15 mouse cellular contexts compared by ENCODE assay signal in the genomic region with DNA sequence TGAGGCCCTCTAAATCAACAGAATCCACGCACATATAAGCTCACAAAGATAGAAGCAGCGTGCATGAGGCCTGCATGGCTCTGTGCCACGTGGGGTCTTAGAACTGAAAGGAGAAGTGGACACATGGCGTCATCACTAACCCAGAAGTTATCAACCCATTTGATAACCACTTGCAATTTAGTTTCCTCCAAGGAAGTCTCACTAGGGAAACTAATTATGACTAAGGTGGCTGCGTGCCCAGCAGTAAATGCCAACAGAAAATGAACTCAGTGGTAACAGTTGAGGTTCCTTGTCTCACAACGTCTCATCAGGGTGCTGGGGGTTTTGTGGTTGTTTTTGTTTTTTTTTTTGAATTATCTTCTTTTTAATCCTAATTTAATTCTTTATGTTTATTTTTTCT.
DNase-seq lines count a peak whose midpoint lies in the region; ATAC-seq and TF ChIP-seq lines count a peak whose summit lies in the region.
"Had no signal": no experiment of that assay in that cellular context is flagged by ENCODE, and none has a peak within 500 bp of the region (broad histone marks: within the 10 kb centered on the region; RNA-seq: fewer than 3 reads in every experiment).

No protein-coding gene starts in this region.

- 25% methylated on average over 6 of the region's 6 CpGs for WGBS in liver, embryonic 16.5 days (ENCODE audit: insufficient replicate concordance)
- WGBS in liver, postnatal 0 days (ENCODE audit: insufficient replicate concordance) = 40% methylated on average over 6 of the region's 6 CpGs
- WGBS in midbrain, embryonic 11.5 days = 90% methylated on average over 6 of the region's 6 CpGs

- peak; percentile 30 to 42 for DNase-seq in cerebellum, postnatal 10 days
- DNase-seq in cerebellum, postnatal 4 days (ENCODE audit: low spot score in 2 of 2) = no peak
- no peak for DNase-seq in liver, postnatal 0 days
- DNase-seq in testis, postnatal 14 days (ENCODE audit: low spot score) = peak; percentile 22
- DNase-seq in Muller cell, postnatal 12 days (ENCODE audit: inconsistent ontology term) = no peak
- DNase-seq in midbrain, embryonic 11.5 days (ENCODE audit: low spot score, missing footprints) = no peak
- DNase-seq: cerebellum, postnatal 36 days; kidney, adult 9 months had no signal

- H3K4me3 ChIP-seq in liver, embryonic 16.5 days (ENCODE audit: low read depth, low read length) = no peak overlapping the region
- H3K4me3 ChIP-seq in liver, postnatal 0 days (ENCODE audit: low read depth, low read length) = no peak overlapping the region
- H3K4me3 ChIP-seq in midbrain, embryonic 11.5 days (ENCODE audit: low read depth, low read length) = no peak overlapping the region
- H3K4me3 ChIP-seq: embryonic facial prominence, embryonic 13.5 days; liver, embryonic 15.5 days; neural tube, embryonic 13.5 days had no signal

- H3K9ac ChIP-seq in liver, embryonic 16.5 days (ENCODE audit: low read depth, low read length) = no peak overlapping the region
- H3K9ac ChIP-seq in liver, postnatal 0 days (replicated peaks) = no peak overlapping the region
- H3K9ac ChIP-seq in midbrain, embryonic 11.5 days (ENCODE audit: low read length) = no peak overlapping the region
- H3K9ac ChIP-seq: embryonic facial prominence, embryonic 13.5 days; liver, embryonic 15.5 days; neural tube, embryonic 13.5 days had no signal

- TF ChIP-seq EP300 in liver, postnatal 0 days (IDR thresholded peaks at IDR 0.05; ENCODE audit: low read depth) = no peak

- ATAC-seq in liver, embryonic 16.5 days (ENCODE audit: low read depth) = 0 out of 2 replicates have a peak, but pooled peaks have one; percentile 19
- ATAC-seq in liver, postnatal 0 days = no peak; the same call in 1 of the 2 replicates
- ATAC-seq in hematopoietic stem cell, adult 5-6 weeks (replicated peaks in 1 of 2; ENCODE audit: insufficient read depth in 1 of 2, low FRiP score in 2 of 2, low TSS enrichment in 1 of 2, low read depth in 1 of 2, poor library complexity in 2 of 2, severe bottlenecking in 2 of 2) = peak; percentile 92 to 96
- ATAC-seq in midbrain, embryonic 11.5 days (ENCODE audit: low FRiP score) = no peak
- ATAC-seq: activated CD4-positive, CD25-positive, alpha-beta regulatory T cell, adult 4 months; CD4-positive, CD25-positive, alpha-beta regulatory T cell, adult 4 months had no signal

- H3K36me3 ChIP-seq in liver, embryonic 16.5 days (ENCODE audit: control insufficient read depth, insufficient read depth) = no peaks in the 10 kb centered on the region
- no peaks in the 10 kb centered on the region for H3K36me3 ChIP-seq in liver, postnatal 0 days (replicated peaks; ENCODE audit: insufficient read depth, low read length)
- H3K36me3 ChIP-seq in midbrain, embryonic 11.5 days (ENCODE audit: control insufficient read depth, insufficient read depth, low read length) = no peaks in the 10 kb centered on the region
- H3K36me3 ChIP-seq: embryonic facial prominence, embryonic 13.5 days; liver, embryonic 15.5 days; neural tube, embryonic 13.5 days had no signal

- TF ChIP-seq CTCF in liver, postnatal 0 days (IDR thresholded peaks at IDR 0.05; ENCODE audit: low read depth) = no peak

- H3K4me1 ChIP-seq in liver, embryonic 16.5 days (ENCODE audit: control insufficient read depth, low read depth, low read length) = no peaks in the 10 kb centered on the region
- peaks cover 2% of the 10 kb centered on the region; the same call in 1 of the 2 replicates for H3K4me1 ChIP-seq in liver, postnatal 0 days (ENCODE audit: insufficient read depth)
- no peaks in the 10 kb centered on the region for H3K4me1 ChIP-seq in midbrain, embryonic 11.5 days (ENCODE audit: control insufficient read depth, insufficient read depth, low read length)
- H3K4me1 ChIP-seq: liver, embryonic 15.5 days had no signal

- H3K4me2 ChIP-seq in liver, embryonic 16.5 days (ENCODE audit: low read depth, low read length) = no peak overlapping the region
- no peak overlapping the region for H3K4me2 ChIP-seq in liver, postnatal 0 days (ENCODE audit: low read depth, low read length)
- no peak overlapping the region for H3K4me2 ChIP-seq in midbrain, embryonic 11.5 days
- H3K4me2 ChIP-seq: embryonic facial prominence, embryonic 13.5 days; liver, embryonic 15.5 days; neural tube, embryonic 13.5 days had no signal

- H3K27ac ChIP-seq in liver, embryonic 16.5 days (ENCODE audit: low read length) = no peak overlapping the region
- no peak overlapping the region for H3K27ac ChIP-seq in liver, postnatal 0 days (ENCODE audit: low read depth)
- no peak overlapping the region for H3K27ac ChIP-seq in midbrain, embryonic 11.5 days (ENCODE audit: low read depth, low read length)
- H3K27ac ChIP-seq: embryonic facial prominence, embryonic 13.5 days; liver, embryonic 15.5 days; neural tube, embryonic 13.5 days had no signal

- H3K9me3 ChIP-seq in liver, embryonic 16.5 days (replicated peaks; ENCODE audit: control insufficient read depth, low read length) = no peaks in the 10 kb centered on the region
- H3K9me3 ChIP-seq in liver, postnatal 0 days (ENCODE audit: low read length) = no peaks in the 10 kb centered on the region
- no peaks in the 10 kb centered on the region for H3K9me3 ChIP-seq in midbrain, embryonic 11.5 days (ENCODE audit: control insufficient read depth, low read length)
- H3K9me3 ChIP-seq: embryonic facial prominence, embryonic 13.5 days; liver, embryonic 15.5 days; neural tube, embryonic 13.5 days had no signal

- H3K27me3 ChIP-seq in liver, embryonic 16.5 days (ENCODE audit: control insufficient read depth, insufficient read depth, low read depth, low read length) = no peaks in the 10 kb centered on the region
- H3K27me3 ChIP-seq in liver, postnatal 0 days (ENCODE audit: insufficient read depth, low read length) = no peaks in the 10 kb centered on the region
- no peaks in the 10 kb centered on the region for H3K27me3 ChIP-seq in midbrain, embryonic 11.5 days (ENCODE audit: control insufficient read depth, insufficient read depth, low read length)
- H3K27me3 ChIP-seq: embryonic facial prominence, embryonic 13.5 days; liver, embryonic 15.5 days; neural tube, embryonic 13.5 days had no signal

Comparison
In these comparisons a context has a peak if more than half of its experiments do, and no peak if none do; other contexts are left out.
1. DNase-seq: peak in cerebellum, postnatal 10 days (2 of 2) and testis, postnatal 14 days (single experiment); none in cerebellum, postnatal 4 days (0 of 2), liver, postnatal 0 days (single experiment), Muller cell, postnatal 12 days (single experiment) and midbrain, embryonic 11.5 days (single experiment).
2. ATAC-seq: peak in liver, embryonic 16.5 days (single experiment) and hematopoietic stem cell, adult 5-6 weeks (2 of 2); none in liver, postnatal 0 days (single experiment) and midbrain, embryonic 11.5 days (single experiment).